Mouse (Mus musculus): ENCODE measurements around the gene Scgb2a2. TPM values are rescaled to one million over a fixed set of nuclear protein-coding genes. Genes with fewer than 3 reads are reported as not detected.
"Not testable (repeated sequence)": the region's sequence is repeated elsewhere in the genome, so short reads cannot be mapped to it uniquely, and the experiment has no call there.

Scgb2a2 gene
- not detected for total RNA-seq (2021)
- long read RNA-seq: 0 reads

DNA sequence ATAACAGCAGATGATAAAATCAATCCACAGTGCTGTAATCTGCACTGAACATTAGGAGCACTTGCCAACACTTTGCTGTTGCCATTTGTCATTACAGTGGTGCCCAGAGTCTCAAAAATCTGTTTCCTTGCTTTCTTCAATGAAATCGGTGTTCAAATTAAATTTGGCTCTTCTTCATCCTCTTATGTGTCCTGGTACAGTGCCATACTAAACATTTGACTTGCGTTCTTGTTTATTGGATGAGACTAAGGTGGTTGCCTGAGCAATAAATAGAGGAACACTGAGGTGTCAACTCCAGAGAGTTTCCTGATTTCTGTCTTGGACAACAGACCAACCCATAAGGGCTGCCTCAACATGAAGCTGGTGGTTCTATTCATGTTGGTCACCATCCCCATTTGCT, at the start of gene Scgb2a2:
Gene Scgb2a2 (plus strand): TSS at position 301 of the 400 bp plus-strand sequence.
- no peak for DNase-seq (ENCODE audit: low spot score in 2 of 2)

DNA sequence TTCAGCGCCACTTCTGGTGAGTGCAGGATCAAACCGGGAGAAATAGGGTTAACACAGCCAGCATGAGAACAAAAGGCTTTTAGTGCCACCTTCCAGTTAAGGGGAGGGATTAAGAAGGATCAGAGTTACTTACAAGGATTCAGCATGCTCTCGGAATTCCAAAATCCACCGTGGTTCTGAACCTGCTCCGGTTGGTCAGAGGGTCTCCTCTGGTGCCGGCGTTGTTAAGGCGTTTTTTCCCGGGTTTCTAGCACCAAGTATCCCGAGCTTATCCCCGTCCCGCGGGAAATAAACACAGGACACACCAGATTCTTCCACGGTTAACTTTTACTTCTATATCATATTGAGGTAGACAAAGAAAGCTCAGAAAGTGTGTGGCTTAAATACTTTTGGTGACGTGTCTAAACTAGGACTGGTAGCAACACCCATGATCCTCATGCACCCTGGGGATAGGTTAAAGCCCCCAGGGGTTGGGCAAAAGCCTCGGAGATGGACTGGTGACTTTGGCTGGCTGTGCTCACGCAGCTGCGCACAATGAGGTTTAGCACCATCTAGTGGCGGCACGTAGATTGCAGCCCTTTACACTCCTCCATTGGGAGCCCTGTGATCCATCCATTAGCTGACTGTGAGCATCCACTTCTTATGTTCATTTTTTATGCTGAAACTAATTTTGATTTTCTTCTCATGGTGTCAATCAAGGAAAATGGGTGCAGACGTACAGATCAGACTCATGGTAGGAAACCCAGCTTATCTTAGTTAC, 10.6 kb upstream of the Scgb2a2 start:
- peak; percentile 13 to 66 for DNase-seq (ENCODE audit: low spot score in 2 of 2)

DNA sequence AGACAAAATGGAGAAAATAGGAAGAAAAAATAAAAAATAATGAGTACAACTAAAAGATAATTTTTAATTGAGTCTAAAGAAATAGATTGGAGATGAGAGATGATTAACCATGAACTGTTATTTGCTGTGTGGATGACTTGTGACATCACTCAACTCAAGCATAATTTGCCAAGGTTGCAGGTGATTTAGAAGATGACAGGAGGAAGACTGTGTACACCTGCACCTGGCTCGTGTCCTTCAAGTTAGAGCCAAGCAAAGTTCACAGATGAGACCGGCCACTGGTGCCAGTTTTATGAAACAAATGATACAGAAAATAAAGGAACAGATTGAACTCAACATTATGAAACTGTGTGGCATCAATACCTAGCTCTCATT, 10.0 kb upstream of the Scgb2a2 start:
- no peak for DNase-seq (ENCODE audit: low spot score in 2 of 2)

DNA sequence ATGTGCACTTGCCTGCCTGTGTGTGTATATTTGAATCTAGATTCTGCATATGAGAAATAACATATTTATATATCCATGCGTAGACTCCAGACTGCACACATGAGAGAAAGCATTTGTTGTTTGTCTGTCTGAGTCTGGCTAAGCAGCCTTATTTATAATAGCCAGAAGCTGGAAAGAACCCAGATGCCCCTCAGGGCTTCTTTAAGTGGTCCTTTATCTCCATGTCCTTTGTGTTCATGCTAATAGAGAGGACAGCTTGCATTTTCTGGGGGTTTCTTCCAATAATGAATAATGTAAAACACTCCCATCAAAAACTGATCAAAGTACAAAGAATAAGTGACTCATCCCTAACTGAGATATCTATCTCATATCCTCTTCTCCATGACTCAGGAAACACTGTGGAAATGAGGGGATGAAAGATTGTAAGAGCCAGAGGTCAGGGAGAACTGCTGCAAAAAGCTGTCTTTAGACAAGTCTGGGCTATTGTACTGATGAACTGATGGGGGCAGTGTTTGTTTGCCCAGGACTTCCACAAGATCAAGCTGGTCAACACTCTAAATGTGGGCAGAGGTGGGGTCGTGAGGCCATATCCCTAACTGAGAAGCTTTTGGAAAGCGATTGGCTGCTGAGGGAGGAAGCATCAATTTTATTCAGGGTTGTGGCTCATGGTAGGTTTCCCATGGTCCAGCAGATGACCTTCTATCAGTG, 2.2 kb downstream of the Scgb2a2 start:
- not testable (repeated sequence) for DNase-seq (ENCODE audit: low spot score in 2 of 2)

DNA sequence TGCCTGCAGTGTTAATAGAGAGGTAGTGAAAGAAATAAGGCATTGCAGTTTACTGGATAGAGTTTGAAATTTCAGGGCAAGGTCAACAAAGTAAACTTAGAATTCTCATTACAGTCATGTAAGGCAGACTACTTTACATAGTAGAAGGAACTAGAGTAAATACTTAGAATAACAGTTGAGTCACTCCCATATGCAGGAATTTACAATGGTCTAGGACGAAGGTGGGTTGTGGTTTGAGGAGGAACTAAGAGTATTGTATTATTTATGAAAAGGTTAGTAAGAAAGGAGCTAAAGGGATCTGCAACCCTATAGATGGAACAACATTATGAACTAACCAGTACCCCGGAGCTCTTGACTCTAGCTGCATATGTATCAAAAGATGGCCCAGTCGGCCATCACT, 13.5 kb downstream of the Scgb2a2 start:
- not testable (repeated sequence) for DNase-seq (ENCODE audit: low spot score in 2 of 2)

DNA sequence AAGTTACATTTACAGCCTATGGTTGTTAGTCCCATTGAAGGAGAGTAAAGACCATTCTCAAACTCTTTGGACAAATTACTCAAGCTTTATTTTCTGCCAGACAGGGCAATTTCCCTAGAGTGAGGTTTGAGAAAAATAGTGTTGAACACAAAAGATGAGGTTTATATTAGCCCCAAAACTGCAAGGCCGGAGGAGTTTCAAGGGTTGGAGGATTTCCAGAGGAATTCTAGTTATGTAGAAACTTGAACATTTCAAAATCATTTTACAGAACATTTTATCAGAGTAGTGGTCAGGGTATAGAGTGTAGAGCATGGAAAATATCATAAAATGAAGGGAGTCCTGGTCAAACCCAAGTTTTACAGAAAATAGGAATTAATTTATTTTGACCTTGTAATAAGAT, 17.5 kb downstream of the Scgb2a2 start:
- no peak for DNase-seq (ENCODE audit: low spot score in 2 of 2)

DNA sequence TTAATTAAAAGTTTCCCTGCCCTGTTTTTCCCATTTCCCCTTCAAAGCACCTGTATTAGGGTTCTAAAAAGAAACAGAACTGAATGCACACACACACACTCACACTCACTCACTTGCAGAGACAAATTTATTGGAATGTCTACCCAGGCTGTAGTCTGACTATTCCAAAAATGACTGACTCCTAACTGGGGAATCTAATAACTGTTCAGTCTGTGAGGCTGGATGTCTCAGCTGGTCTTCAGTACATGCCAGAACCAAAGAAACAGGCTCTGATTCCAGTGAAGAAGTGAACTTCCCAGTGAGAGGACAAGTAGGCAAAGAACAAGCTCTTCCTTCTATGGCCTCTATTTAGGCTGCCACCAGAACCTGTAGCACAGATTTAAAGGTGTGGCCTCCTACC, 18.1 kb downstream of the Scgb2a2 start:
- no peak for DNase-seq (ENCODE audit: low spot score in 2 of 2)

DNA sequence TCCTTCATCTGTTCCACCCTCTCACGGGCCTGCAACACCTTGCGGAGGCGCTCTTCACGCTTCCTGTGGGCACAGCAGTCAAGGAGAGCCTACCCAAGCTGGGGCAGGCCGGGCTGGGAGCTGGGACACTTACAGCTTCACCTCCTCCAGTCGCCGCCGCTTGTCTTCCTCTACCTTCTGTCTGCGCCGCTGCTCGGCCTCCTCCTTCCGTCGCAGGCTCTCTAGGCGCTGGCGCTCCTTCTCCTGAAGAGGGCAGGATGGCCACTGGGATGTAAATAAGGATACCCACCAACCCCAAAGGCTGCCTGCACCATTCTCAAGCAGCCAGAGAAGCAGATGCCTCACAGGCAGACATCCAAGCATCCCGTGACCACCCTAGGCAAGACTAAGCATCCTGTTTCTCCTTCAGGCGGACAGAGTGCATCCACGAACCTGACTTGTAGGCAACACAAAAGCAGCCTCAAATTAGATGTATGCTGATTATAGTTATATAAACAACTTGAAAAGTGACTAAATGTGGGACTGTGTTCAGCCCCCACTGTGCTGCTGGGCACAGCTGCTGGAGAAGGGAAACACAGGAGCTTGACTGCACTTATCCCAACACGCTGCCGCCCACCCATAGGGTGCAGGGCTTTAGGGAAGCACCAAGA, 30.9 kb downstream of the Scgb2a2 start:
- DNase-seq (ENCODE audit: low spot score in 2 of 2): peak in 1 of 2 experiments; percentile 16

DNA sequence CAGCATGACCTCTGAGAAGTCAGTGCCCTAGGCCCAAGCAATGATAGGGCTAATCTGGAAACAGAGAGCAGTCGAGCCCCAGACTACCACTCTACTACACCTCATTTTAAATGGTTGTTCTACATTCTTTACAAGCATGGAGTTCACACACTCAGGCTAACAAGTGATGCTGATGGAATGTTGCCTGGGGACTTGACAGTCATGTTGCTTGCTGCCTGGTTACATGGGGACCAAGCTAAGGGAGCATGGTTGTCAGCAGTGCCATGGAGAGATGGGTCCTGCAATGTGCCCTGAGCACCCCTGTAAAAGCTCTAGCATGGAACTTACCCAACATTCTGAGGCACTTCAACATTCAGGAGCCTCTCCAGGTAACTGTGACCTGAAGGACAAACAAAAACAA, 39.0 kb downstream of the Scgb2a2 start:
- no peak for DNase-seq (ENCODE audit: low spot score in 2 of 2)

DNA sequence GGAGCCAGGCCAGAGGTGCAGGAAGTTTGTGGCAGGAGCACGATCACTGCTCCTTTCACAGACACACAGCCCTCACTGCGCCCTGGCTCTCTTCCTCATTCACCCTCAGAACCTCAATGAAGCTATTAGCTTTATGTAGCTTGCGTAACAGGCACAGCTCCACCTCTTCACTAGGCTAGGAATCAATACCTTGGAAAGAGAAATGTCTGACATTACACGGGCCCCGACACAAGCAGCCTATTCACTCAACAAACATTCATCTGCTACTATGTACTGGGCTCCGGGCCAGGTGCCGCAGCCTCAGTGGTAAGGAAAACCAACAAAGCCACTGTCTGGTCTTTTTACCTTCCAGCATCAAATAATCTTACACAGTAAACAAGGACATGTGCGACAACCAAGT, 39.4 kb downstream of the Scgb2a2 start:
- no peak for DNase-seq (ENCODE audit: low spot score in 2 of 2)

DNA sequence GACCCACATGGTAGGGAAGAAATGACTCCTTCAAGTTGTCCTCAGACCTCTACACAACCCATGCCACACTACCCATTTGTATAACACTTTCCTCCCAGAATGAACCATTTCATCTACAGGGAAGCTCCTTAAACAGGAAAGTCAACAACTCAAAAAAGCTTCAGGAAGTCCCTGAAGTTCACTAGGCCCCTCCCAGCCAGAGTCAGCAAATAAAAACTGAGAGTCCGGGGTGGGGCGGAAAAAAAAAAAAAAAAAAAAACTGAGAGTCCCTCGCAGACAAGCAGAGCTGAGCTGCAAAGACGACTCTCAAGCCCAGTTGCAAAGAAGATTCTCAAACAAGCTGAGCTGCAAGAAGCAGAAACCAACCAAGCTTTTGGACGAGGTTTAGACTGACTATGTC, 48.7 kb downstream of the Scgb2a2 start:
- DNase-seq (ENCODE audit: low spot score in 2 of 2): no peak

DNA sequence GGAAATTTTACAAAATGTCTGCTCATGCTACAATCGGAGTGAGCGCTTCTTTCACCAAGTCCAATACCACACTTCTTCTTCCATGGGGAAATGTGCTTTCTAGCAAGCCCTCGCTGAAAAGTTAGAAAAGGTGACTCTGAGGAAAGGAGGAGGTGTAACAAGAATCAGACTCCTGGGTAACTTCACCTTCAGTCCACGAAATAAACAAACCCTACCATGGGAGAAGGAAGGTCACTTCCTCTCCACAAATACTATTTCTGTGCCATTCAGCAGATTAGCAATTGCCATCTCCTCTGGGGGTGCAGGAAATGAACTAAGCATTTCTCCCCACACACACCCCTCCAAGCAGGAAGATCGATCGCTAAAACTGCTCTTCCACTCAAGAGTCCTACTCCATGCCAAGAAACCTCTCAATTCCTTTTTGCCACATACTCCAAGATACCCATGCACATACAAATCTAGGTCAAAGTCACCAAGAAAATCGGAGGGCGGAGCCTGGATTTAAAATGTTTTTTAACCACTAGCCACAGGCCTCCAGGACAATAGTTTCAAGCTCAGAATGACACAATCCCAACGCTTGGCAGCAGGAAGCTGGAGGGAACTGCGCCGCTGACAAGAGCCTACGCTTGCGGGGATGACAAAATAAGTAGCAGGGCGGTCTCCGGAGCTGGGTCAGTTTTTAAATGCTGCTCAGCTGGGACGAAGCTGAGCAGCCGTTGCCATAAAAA, 51.1 kb downstream of the Scgb2a2 start:
- DNase-seq (ENCODE audit: low spot score in 2 of 2): no peak

DNA sequence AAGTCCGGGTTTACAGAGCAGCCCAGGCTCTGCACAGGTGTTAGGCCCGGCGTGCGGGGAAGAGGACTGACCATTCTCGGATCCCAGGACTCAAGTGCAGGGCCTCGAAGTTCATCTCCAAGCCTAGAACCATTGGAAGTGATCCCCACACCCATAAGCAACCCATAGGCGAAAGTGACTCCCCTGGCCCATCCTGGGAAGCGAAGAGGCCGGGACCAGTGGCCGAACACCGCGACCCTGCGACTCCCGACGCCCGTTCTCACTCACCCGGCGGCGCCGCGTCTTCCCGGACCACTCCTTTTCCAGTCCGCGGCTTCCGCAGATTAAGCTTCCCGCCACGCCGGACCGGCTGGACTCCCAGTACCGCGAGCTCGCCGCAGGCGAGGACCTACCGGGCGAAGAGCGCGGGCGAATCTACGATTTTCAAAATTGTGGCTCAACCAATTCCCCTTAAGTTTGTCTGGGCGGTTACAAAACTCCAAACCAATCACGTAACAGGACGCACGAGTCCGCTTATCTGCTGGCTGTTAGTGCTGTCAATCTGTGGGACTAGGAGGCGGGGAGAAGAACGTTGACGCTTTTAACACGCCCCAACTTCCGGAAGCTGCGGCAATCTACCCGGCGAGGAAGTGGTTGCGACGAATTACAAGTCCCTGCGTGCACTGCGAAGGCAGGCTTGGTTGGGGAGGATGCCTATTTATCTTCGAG, 51.9 kb downstream of the Scgb2a2 start, which contains the start of gene Incenp:
Gene Incenp (minus strand): TSS at position 480 of the 708 bp plus-strand sequence.
- DNase-seq (ENCODE audit: low spot score in 2 of 2): peak; percentile 96 to 98

DNA sequence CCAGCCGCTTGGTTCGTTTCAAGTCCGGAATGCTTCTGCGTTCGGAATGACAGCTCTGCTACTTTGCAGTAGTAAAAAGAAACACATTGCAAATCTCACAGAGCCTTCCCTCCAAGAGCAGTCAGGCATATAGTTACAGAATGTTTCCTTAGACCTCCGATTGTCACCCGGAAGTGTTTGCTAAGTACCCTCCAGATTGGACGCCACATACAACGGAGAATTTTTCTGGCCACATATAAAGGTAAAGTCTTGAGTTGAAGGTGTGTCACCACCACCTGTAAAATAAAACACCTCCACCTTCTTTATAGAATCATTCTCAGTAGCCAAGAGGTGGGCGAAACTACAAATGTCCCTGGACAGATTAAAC, 52.4 kb downstream of the Scgb2a2 start:
- no peak for DNase-seq (ENCODE audit: low spot score in 2 of 2)

DNA sequence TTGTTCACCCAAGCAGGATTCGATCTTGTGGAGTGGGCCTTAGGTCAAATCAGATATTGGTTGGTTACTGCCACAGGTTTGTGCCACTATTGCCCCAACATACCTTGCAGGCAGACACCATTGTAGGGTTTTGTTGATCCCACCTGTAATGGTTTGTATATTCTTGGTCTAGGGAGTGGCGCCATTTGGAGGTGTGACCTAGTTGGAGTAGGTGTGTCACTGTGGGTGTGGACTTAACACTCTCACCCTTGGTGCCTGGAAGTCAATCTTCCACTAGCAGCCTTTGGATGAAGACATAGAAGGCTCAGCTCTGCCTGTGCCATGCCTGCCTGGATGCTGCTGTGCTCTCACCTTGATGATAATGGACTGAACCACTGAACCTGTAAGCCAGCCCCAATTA, 53.3 kb downstream of the Scgb2a2 start:
- DNase-seq (ENCODE audit: low spot score in 2 of 2): not testable (repeated sequence)

Small RNA genes lying within 50 kb of the gene (microRNA-seq; reads per million reads assigned to microRNA genes)
- 0 reads per million in 2 experiments for gene Gm22369

Other genes with a start within 250 kb of the Scgb2a2 start
- gene Incenp, start 52.0 kb downstream of the Scgb2a2 start, total RNA-seq (2021): 10 to 100 TPM; 11.2 to 12.7 TPM
- gene Fth1, start 133.0 kb downstream of the Scgb2a2 start, total RNA-seq (2021): 1,000 to 10,000 TPM; 3,571 to 3,745 TPM
- 1 to 10 TPM; 1.2 to 1.7 TPM for gene Best1, start 154.1 kb downstream of the Scgb2a2 start, total RNA-seq (2021)
- 10 to 100 TPM in 1 of 2 experiments, 1 to 10 TPM in 1; 9.3 to 10.1 TPM for gene Rab3il1, start 154.1 kb downstream of the Scgb2a2 start, total RNA-seq (2021)
- gene Fads3, start 194.0 kb downstream of the Scgb2a2 start, total RNA-seq (2021): 10 to 100 TPM; 22.9 to 25.2 TPM

Measured in layer of hippocampus, adult 18-20 months (tissue).